Mouse (Mus musculus) small intestine, adult 2 months (tissue): ENCODE results near the gene Ntpcr.

Experiments
- CTCF ChIP-seq: fragments of 200-500 bp; IDR thresholded peaks from 2 replicates; pipeline ENCODE4 v1.5.1; 2012; ENCODE audit warnings: low read depth, mild to moderate bottlenecking, control low read depth, inconsistent platforms, low read length, moderate library complexity, mixed read lengths; ENCODE audit not compliant: insufficient replicate concordance, insufficient read length; ENCODE audit errors: extremely low read depth
- POLR2A ChIP-seq: fragments of 200-500 bp; IDR thresholded peaks from 2 replicates; pipeline ENCODE4 v1.6.1; 2012; ENCODE audit warnings: low read depth, mild to moderate bottlenecking, control low read depth, inconsistent platforms, low read length, moderate library complexity

DNA sequence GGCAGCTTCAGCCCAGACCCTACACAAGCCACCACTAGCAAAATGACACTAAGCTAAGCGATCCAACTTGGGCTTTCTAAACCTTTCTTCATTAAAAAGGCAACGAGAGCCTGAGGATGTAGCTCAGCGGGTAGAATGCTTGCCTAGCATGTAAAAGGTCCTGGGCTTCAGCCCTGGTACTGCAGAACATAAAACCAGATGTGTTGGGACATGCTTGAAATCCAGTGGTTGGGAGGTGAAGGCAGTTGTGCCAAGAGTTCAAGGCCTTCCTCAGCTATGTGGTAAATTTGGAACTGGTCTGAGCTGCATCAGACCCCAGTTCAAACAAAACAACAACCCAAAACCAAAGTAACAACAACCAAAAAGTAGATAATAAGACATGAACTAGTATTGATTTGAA, 46.6 kb downstream of the Ntpcr start:
- TF ChIP-seq POLR2A (no peak), CTCF (no peak)
